Mouse (Mus musculus) liver, adult (tissue): Measurements from ENCODE around the gene Gstm1.

Experiments used
- GATA4 ChIP-seq: IDR thresholded peaks from 2 replicates; pipeline ENCODE4 v1.6.1; 2014; ENCODE audit warnings: mild to moderate bottlenecking, low read length; ENCODE audit not compliant: insufficient replicate concordance

The Gstm1 gene

GRCm38 (mm10) chr3:108025318-108025717, 7.5 kb upstream of the Gstm1 start:
- peak; percentile 67; the same call in 1 of the 2 replicates for TF ChIP-seq GATA4

DNA sequence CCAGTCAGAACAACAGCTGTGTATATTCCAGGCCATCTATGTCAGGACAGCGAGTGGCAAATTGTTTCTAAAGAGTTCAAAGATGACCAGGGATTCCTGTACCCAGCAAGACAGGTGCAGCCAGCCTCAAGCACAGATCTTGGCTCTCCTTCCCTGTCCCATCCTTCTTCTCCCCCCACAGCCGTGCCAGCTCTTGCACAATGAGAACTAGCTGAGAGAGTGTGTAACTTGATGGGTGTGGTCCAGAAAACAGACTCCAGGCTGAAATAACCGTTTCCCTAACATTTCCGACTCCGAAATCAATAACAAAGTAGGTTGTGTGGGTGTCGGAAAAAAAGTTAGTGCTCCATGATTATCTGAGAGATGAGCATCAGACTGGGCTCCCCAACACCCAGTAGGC, 4.9 kb upstream of the Gstm1 start:
- TF ChIP-seq GATA4 = no peak

DNA sequence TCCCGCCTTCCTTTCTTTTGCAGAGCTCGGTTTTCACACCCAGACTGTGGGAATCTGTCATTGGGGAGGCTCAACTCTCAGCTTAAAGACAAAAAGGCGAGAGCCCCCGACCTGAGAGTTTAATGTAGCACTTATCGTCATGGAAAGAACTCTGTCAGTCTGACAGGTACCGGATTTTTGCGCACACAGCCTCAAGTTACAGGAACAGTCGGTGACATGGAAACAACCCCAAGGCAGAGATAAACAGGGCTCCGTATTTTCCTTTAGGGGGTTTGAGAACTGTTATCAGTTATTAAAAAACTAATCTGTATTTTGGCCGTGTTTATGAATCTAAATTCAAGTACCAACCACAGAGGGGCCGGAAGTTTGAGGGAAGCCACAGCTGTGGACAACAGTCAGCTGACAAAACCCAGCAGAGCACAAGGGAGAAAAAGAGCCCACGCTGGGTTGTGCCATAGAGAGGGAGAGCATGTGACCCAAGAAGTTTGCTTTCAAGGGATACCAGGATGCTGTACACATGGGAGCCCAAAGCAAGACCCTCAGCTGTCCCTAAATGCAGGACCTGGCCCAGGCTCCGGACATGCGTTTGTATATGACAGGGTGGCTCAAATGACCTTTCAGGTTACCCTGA, 532 bp upstream of the Gstm1 start:
- TF ChIP-seq GATA4 = no peak

DNA sequence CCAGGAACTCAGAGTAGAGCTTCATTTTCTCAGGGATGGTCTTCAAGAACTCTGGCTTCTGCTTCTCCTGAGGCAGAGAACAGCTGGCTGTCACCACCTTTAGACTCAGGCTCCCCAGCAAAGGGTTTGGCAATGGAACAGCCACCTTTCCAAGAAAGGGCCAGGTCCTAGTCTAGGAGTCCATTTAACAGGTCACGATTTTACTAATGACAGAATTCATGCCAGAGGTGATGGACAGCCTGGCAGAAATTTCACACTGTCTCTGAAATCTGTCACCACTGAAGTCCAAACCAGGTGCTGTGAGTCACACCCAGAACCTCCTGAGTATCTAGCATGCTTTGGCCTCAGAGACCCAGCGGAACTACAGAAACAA, 2.8 kb downstream of the Gstm1 start:
- TF ChIP-seq GATA4 = no peak

DNA sequence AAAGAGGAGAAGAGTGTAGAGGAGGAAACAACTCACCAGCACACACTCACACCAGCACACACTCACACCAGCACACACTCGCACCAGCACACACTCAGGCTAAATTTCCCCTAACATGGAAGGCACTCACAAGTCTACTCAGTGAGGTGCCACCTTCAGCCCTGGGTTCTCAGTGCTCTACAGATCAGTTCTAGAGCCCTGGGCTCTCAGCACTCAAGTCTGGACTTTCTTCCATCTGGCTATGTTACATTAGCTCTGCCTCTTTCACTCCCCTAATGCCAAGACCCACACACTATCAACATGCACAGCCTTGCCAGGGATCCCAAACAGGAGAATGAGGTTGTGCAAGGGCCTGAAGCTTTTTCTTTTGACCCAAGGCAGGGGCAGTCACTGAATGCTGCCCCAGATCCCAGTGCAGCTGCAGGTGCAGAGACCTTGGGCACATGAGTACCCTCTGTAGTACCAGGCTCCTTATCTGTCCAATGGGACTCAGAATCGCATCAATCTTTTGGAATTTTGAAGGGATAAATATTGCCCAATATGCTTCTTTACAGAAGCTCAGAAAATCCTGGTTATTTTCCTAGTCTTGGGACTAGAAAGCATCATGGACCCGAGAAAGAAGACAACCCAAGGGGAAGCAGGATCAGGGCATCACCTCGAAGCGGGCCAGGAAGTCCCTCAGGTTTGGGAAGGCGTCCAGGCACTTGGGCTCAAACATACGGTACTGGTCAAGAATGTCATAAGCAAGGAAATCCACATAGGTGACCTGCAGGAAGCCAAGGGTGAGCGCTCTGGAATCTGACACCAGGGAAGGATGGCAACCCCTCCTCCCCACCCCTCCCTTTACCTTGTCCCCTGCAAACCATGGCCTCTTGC, 3.4 kb downstream of the Gstm1 start:
- no peak for TF ChIP-seq GATA4

- TF ChIP-seq GATA4 = no peak
Measured at GRCm38 (mm10) chr3:108013331-108013871, 4.4 kb downstream of the Gstm1 start.

DNA sequence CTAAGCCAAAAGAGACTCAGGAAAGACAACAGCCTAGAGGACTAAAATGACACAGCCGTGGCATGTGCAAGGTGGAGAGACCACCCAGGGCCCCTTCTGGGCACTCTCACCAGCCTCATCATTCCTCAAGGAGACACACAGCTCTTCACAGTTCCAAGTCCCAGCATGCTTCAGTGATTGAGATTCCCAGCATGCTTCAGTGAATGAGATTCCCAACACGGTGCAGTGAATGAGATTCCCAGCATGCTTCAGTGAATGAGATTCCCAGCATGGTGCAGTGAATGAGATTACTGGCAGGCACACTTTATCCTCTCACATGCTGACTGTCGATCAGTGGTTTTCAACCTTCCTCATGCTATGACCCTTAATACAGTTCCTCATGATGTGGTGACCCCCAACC, 6.2 kb downstream of the Gstm1 start:
- no peak for TF ChIP-seq GATA4

DNA sequence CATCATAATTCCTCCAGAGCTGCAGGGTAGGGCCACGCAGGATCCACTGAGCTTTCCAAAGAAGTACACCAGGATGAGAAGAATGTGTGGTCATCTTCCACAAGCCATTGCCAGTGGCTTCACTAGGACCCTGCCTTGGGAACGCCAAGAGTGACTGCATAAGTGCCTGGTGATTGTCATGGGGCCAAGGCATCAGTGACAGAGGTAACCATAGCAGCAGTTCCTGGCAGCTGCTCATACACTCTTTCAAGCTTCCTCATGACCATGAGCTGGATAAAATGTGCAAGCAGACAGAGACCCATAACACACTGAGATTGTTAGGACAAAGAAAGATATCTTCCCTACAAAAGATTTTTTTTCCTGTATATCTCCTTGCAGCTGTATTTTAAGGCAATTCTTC, 7.5 kb downstream of the Gstm1 start:
- TF ChIP-seq GATA4 = no peak

- TF ChIP-seq GATA4 = peak; percentile 31; the same call in 1 of the 2 replicates
Measured at GRCm38 (mm10) chr3:108002021-108002420, 15.8 kb downstream of the Gstm1 start.

- peak; percentile 45; the same call in 1 of the 2 replicates for TF ChIP-seq GATA4
Measured at GRCm38 (mm10) chr3:107999491-107999890, 18.3 kb downstream of the Gstm1 start.

DNA sequence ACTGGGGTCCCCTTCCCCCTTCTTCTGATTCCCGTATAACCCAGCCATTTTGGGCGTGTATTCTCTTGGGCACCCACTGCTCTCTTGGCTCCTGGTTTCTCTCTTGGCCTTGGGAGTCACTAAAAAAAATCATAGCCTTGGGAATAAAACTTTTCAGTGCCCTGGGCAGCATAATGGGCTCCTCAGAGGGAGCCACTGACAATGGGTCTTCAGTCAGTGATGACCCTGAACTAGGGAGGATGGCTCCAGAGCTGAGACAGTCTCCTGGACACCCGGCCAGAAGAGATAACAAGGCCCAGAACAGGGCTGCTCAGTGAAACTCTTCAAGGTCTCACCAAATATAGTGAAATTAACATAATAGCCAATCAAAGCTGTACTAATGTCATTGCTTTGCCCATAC, 19.2 kb downstream of the Gstm1 start:
- TF ChIP-seq GATA4 = no peak

- no peak for TF ChIP-seq GATA4
Measured at GRCm38 (mm10) chr3:107996576-107996975, 21.2 kb downstream of the Gstm1 start.

DNA sequence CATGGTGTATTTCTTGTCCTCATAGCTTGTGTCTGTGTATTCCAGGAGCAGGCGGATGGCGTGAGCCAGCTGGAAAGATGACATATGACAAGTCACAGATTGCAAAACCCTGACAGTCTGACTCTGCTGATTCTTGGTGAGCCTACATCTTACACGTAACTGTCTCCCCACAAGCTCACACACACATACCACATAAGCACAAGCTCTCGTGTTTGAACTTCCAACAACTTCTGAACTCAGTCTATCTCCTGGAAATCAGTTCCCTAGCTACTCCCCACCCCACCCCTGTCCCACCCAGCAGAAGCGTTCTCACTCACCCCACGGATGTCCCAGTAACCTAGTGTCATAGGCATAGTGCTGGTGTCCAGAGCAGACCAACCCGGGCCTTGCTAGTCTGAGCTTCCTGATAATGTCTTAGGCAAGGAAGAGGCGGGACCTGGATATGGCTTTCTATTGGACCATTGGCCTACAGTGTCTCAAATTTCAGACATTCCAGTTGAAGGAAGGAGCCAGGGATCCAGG, 31.7 kb downstream of the Gstm1 start, which contains the start of gene Gstm2:
Gene Gstm2, minus strand, starts transcription at position 413 of the 522 bp plus-strand sequence.
- TF ChIP-seq GATA4 = 0 out of 2 replicates have a peak, but pooled peaks have one; percentile 49

- TF ChIP-seq GATA4 = peak; percentile 72; the same call in 1 of the 2 replicates
Measured at GRCm38 (mm10) chr3:107984471-107984870, 33.3 kb downstream of the Gstm1 start.

- TF ChIP-seq GATA4 = no peak
Measured at GRCm38 (mm10) chr3:107983771-107984170, 34.0 kb downstream of the Gstm1 start.

GRCm38 (mm10) chr3:107982726-107983125, 35.0 kb downstream of the Gstm1 start:
- no peak for TF ChIP-seq GATA4
